Mouse (Mus musculus): ENCODE data around the gene Zfp784.
"Not testable (repeated sequence)": the region's sequence is repeated elsewhere in the genome, so short reads cannot be mapped to it uniquely, and the experiment has no call there.

The Zfp784 gene

DNA sequence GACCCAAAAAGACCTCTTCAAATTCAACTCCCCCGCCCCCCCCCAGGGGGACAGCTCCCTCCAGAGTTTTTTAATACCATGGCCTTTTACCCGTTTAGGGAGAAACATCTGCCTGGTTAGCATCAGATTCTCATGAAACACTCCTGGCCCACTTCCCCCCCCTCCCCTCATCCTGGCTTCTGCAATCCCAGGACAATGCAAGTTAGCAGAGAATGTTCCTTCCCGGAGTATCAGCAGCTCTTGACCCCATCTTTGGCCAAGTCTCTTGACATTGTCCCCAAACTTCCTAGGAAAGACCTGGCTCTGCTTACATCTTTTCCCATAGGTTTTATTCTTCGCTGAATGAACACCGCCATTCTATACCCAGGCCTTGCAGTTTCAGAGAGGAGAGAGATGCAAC lies 17.0 kb downstream of the Zfp784 start:
- DNase-seq (ENCODE audit: inconsistent age in 2 of 2, low spot score in 1 of 2), result no peak

DNA sequence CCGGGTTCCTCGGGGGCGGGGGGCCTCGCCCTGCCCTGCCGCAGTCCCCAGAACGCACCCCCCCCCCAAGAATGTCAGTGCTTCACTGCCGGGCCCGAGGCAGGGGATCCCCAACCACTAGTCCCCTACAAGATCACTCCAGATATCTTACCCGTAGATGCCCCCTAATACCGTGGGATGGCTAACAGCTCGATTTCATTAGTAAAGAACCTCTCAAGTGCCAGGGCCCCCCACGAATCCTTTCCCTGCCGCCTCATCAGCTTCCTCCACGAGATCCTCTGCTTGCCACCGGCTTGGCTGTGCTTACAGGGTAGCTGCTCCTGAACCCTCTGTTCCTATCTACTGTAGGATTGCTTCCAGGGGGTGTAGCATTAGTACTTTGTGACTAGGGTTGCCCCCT lies 17.6 kb downstream of the Zfp784 start:
- DNase-seq (ENCODE audit: inconsistent age in 2 of 2, low spot score in 1 of 2), result no peak

DNA sequence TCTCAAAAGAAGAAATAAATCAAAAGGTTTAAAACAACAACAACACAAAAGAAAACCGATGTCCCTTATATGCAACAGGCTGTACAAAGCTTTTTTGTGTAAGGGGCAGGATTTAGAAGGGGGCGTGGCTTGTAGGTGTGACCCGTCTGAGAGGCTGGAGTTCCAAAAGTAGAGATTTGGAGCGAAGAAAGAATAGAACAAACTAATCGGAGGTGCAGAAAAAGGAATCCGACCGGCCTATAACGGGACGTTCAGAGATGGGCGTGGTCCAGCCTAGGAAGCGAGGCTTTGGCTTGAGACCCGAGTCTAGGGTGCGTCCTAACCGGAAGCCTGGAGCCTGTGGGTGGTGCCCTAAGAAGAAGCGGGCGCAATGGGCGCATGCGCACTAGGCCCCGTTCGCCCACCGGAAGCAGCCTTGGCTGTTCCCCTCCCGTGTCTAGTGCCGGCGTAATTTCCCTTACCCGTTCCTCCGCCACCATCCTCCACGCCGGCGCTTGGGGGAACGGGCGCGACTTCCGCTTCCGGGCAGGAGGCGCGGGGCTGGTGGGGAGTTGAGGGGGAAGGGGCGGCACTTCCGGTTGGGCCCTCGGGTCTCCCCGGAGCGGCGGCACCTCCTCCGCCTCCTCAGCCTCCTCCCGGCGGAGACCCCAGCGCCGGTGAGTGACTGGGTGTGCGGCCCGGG lies 18.1 kb downstream of the Zfp784 start, which contains the start of the genes Zfp865 and Ccdc106:
Gene Zfp865 (plus strand): TSS at position 377 of the 682 bp plus-strand sequence.
Gene Ccdc106 (plus strand): TSS at position 554 of the 682 bp plus-strand sequence.
- DNase-seq (ENCODE audit: inconsistent age in 2 of 2, low spot score in 1 of 2), result peak; percentile 100

DNA sequence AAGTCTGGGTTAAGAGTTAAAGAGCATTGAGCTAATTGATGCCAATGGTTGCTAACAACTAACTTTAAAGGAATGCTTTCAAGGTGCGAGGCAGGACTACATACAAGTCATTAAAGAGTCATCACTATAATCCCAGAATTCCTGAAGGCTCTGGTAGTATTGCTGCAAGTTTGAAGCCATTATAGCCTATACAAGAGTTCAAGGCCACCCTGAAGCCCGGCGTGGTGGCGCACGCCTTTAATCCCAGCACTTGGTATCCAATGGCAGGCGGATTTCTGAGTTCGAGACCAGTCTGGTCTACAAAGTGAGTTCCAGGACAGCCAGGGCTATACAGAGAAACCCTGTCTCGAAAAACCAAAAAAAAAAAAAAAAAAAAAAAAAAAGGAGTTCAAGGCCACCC lies 18.7 kb downstream of the Zfp784 start:
- DNase-seq (ENCODE audit: inconsistent age in 2 of 2, low spot score in 1 of 2), result peak; percentile 44 to 72

DNA sequence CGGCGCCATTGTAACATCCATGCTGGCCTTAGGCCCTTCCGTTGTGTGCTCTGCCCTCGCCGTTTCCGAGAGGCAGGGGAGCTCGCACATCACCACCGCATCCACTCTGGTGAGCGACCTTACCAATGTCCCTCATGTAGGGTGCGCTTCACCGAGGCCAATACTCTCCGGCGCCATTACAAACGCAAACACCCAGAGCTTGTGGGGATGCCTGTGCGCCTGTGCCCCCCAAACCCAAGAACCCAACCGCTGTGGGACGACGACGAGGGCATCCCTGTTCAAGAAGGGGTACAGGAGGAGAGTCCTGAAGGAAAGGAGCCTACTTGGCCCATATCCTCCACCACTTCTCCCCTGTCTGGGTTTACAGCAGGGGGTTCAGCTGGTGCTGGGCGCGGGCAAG lies 20.3 kb downstream of the Zfp784 start:
- peak in 1 of 2 experiments; percentile 29 for DNase-seq (ENCODE audit: inconsistent age in 2 of 2, low spot score in 1 of 2)

GRCm38 (mm10) chr7:5017352-5017751 lies 20.9 kb downstream of the Zfp784 start:
- DNase-seq (ENCODE audit: inconsistent age in 2 of 2, low spot score in 1 of 2), result peak; percentile 48 to 65

GRCm38 (mm10) chr7:5016920-5017319 lies 21.3 kb downstream of the Zfp784 start:
- no peak for DNase-seq (ENCODE audit: inconsistent age in 2 of 2, low spot score in 1 of 2)

DNA sequence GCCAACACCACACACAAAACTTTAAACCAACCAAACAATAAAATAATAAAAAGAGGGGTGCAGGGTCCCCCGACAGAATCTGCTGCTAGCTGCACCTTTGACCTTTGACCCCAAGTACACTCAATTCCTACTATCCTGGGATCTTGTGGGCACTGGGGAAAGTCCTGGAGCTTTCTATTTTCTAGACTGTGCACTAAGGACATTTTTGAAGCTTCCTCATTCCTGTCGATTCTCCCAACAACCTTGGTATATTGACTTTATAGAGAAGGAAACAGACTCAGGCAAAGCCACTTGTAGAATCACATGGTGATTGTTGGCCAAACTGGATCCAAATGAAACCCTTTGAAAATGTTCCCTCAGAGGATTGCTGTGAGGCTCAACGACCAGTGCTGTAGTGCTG lies 22.2 kb downstream of the Zfp784 start:
- DNase-seq (ENCODE audit: inconsistent age in 2 of 2, low spot score in 1 of 2), result no peak

DNA sequence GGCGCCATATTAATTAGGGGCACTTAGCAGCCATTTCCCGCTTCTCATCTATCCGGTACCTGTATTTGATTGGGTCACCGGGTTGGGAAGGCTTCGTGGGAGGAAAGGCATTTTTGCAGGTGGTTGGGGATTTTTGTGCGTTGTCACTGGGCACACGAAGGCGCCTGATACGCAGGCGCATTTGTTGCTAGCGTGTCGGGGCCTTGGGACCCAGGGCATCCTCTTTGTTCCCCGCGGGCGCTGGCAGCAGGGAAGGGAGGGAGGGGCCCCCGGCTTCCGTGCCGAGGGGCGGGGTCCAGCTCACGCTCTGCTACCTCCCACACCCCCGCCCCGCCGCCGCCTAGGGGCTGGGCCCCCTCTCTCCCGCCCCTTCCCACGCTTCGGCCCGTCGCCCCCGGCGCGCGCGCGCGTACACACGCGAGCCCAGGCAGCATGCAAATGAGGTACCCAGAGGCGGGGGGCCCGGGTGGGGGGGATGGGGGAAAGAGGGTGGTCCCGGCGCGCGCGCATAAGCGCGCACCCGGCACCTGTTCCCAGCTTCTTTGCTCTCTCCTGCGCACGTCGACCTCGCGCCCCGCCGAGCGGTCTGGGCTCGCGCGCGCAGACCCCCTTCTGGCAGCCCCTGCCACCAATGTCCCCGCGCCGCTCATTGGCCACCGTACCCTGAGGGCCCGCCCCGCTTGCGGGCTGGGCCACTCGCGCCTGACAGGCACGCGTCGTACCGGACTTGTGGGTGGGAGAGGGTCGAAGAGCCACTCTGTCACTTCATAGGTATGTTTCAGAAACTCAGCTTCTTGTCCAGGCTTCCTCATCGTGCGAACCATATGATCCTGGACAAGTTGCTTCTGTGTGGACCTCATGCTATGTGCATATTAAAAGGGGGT lies 22.9 kb downstream of the Zfp784 start, which contains the start of gene Gm44973:
Gene Gm44973 (plus strand): TSS at position 379 of the 884 bp plus-strand sequence.
- DNase-seq (ENCODE audit: inconsistent age in 2 of 2, low spot score in 1 of 2), result peak; percentile 97 to 99

DNA sequence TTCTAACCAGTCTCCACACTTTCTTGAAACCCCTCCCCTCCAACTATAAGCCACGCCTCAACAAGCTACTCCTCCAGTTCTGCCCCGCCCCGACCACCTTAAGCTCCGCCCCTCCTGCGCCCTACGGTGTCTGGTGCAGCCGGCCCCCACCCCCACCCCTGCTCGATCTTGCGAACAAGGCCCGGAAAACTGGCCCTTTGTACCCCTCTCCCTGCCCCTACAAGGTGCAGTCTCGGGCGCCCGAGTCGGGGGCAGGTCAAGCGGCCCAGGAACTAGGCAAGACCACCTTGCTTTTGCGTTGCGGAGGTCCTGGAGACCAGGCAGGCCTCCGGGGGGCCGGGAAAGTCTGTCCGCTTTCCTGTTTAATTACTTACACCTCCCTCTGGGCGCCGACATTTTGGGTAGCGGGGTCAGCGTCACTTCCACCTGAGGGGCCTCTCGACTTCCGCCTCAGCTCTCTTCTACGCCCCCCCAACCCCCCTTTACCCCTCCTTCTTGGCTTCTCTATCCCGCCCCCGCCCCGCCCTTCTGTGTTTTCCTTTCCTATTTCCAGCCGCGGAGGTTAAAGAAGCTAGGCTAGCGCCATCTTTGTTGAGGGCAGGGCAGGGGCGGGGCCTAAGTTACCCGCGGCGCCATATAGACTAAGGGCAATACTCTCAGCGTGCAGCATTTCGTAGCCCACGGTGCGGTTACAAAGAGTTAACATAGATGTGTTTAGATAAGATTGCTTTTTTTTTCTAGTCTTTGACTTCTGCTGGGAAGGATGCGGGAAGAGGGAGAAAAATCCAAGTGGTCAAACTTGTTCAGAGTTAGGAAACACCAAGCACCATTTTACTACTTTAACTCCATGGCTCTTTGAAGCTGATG lies 23.8 kb downstream of the Zfp784 start, which contains the start of the genes Zfp524 and Fiz1:
Gene Zfp524 (plus strand): TSS at position 165 of the 867 bp plus-strand sequence.
Gene Fiz1 (minus strand): TSS at position 447 of the 867 bp plus-strand sequence.
- DNase-seq (ENCODE audit: inconsistent age in 2 of 2, low spot score in 1 of 2), result peak; percentile 96 to 99

DNA sequence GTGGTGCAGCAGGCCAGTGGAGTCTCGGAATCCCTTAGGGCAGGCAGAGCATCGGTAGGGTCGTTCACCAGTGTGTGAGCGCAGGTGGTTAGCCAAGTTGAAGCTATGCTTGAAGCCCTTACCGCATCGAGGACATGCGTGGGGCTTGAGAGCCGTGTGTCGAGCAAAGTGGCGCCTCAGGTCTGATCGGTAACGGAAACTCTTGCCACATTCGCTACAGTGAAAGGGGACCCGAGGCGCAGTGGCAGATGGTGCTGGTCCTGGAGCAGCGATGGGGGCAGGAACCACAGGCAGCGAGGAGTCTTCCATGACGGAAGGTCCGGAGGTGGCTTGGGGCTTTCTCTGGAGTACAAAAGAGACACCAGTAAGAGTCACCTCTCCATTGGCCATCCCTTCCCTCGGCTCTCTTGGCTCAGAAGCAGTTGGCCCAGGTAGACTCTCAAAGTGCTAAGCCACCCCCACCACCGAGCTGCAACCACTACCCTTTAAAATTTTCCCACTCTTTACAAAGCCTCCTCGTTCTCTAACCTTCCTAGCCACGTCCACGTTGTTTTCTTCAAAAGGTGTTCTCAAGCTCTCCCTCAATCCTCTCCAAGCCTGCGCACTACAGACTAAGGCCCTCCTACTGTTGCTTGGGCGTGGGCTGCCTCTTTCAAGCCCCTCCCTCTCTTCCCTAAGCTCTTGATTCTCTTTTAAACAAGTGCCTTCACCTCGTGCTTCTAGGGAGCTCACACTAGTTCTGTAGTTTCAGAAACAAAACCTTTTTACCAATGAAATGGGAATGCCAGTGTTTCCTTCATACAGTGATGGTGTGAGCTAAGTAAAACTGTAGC lies 25.3 kb downstream of the Zfp784 start:
- DNase-seq (ENCODE audit: inconsistent age in 2 of 2, low spot score in 1 of 2), result peak in 1 of 2 experiments; percentile 37

DNA sequence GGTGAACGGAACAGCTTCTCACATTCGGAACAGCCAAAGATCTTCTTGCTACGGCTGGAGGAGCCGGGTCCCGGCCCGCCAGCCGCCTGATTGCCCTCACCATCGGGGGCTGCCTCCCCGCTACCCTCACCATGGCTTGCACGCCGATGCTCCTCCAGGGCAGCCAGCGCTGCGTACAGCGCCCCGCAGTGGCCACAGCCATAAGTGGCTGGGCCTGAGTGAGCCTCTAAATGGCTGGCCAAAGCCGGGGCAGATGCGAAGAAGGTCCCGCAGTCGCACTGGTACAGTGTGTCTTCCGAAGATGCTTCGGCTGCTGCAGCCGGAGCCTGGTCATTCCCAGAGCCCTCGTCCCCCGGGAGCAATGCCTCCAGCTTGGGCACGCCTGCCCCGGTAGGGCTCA lies 30.0 kb downstream of the Zfp784 start:
- DNase-seq (ENCODE audit: inconsistent age in 2 of 2, low spot score in 1 of 2), result no peak

GRCm38 (mm10) chr7:5002876-5003275 lies 35.4 kb downstream of the Zfp784 start:
- not testable (repeated sequence) for DNase-seq (ENCODE audit: inconsistent age in 2 of 2, low spot score in 1 of 2)

DNA sequence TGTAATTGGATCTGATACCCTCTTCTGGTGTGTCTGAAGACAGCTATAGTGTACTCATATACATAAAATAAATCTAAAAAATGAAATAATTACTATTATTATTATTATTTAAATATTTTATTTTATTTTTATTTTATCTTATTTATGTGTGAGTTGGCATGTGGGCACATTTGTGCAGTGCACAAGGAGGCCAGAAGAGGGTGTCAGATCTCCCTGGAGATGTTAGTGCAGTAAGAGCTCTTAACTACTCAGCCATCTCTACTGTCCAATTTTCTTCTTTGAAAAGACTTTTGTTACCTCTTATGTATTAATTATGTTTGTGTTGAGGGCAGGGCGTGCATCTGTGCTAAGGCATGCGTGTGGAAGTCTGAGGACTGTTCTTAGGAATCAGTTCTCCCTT lies 38.4 kb downstream of the Zfp784 start:
- peak in 1 of 2 experiments; percentile 56 for DNase-seq (ENCODE audit: inconsistent age in 2 of 2, low spot score in 1 of 2)

GRCm38 (mm10) chr7:4996934-4997333 lies 41.3 kb downstream of the Zfp784 start:
- DNase-seq (ENCODE audit: inconsistent age in 2 of 2, low spot score in 1 of 2), result no peak

GRCm38 (mm10) chr7:4996003-4996895 lies 42.0 kb downstream of the Zfp784 start, which contains the start of gene Zfp579:
Zfp579 (minus strand) TSS chr7:4996158.
- DNase-seq (ENCODE audit: inconsistent age in 2 of 2, low spot score in 1 of 2), result peak; percentile 93 to 97

DNA sequence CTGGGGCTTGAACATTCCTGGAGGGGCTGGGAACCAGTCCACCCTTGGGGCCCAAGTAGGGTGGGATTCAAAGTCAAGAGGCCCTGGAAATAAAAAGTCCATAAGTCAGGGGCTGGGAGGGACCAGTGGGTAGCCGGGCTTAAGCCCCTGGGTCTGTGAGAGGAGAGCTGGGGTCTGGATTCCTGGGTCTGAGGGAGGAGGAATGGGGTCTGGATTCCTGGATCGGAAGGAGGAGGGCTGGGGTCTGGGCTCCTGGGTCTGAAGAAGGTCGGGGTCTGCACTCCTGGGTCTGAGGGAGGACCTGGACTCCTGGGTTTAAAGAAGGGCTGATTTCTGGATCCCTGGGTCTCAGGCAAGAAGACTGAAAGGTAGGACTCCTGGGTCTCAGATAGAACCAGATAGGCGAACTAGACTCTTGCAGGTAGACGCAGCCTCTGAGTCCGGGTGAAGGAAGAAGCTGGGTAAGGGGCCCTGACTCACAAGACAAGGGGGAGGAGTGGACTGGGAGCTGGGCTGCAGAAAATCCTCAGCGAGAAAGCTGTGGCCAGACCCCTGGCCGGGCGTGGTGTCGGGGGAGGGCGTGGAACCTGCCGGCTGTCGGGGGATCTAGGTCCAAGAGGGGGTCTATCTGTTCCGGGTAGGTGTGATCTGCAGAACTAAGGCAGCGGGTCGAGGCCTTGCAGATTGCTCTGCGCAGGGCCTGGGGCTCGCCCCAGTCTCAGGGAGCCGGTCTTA lies 42.8 kb downstream of the Zfp784 start:
- DNase-seq (ENCODE audit: inconsistent age in 2 of 2, low spot score in 1 of 2), result no peak

Data from adrenal gland, adult (tissue).